Mouse (Mus musculus) adrenal gland (tissue): ENCODE data around the gene Tlr6.

ENCODE experiments used
- intact Hi-C: fragments of 180-260 bp; cut with DNase I; formaldehyde crosslinking; loops from one replicate; pipeline ENCODE4 v1.15.1; 2025
- microRNA-seq, 2 experiments: library from miRNA; unstranded; fragments of <30 nt; microRNA quantifications; one replicate each; pipeline ENCODE4; 2019

Gene Tlr6

GRCm38 (mm10) chr5:64932775-64933174, 27.1 kb downstream of the Tlr6 start:
- intact Hi-C loops: loop anchor here (10.0 kb wide), 1 partner anchor 48 kb away; no protein-coding TSS in a partner anchor

- intact Hi-C loops: loop anchor here (10.0 kb wide), 1 partner anchor 47 kb away; no protein-coding TSS in a partner anchor
These were observed 27.7 kb downstream of the Tlr6 start for GRCm38 (mm10) chr5:64932215-64932614.

GRCm38 (mm10) chr5:64922891-64923381, 37.0 kb downstream of the Tlr6 start:
- intact Hi-C loops: no loop called here

DNA sequence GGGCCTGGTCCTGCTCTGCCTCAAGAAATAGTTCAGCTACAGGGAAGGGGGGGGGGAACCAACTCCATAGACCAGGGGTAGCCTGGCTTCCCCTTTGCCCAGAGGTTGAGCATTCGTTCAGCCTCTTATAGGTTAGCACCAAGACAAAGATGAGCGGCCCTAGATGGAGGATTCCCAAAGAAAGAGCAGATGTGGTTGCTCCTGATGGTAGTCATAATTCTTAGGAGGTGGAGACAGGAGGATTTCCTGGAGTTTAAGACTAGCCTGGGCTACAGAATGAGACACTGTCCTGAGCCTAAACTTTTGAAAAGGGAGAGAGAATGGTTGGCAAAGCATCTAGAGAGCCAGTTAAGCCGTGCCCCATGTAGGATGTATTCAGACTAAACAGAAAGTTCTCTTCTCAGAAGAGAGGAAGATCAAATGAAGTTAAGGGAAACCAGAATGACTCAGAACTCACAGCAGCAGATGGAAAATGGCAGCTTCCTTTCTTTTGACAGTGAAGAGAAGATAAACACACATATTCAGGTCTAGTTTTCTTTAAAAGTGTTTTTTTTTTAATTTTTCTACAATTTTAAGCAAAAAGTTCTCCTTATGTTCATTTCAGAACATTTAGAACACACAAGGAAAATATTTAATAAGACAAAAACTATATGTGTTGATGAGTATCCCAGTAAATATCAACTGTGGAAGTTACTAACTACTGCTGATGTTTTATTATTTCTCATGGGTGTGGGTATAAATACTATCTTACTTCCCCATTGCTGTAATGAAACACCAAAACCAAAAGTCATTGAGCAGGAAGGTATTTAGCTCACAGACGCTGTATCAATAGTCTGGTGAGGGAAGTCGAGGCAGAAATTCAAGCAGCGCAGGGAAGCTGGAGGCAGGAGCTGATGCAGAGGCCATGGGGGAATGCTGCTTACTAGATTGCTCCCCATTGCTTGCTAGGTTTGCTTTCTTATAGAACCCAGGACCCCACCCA, 41.0 kb downstream of the Tlr6 start:
- intact Hi-C loops: no loop called here

DNA sequence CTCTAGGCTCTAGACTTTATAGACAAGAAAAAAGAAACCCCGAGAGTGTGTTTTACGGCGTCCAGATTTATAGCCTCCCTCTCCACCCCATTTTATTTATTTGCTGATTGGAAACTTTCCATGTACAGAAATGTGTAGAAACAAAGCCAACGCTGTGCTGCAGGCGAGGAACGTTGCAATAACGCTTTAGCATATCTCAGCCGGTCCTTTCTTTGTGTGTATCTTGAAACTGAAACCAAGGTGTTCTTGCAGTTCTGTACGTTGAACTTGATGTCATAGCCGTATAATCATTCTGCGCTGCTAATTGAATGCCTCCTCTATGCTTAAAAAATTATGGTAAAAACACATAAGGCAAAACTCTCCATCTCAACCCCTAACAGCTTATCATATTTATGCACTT, 42.2 kb downstream of the Tlr6 start:
- intact Hi-C loops: no loop called here

- intact Hi-C loops: no loop called here
These were observed 42.7 kb downstream of the Tlr6 start for GRCm38 (mm10) chr5:64917161-64917560.

GRCm38 (mm10) chr5:64908585-64909284, 51.2 kb downstream of the Tlr6 start:
- intact Hi-C loops: no loop called here

DNA sequence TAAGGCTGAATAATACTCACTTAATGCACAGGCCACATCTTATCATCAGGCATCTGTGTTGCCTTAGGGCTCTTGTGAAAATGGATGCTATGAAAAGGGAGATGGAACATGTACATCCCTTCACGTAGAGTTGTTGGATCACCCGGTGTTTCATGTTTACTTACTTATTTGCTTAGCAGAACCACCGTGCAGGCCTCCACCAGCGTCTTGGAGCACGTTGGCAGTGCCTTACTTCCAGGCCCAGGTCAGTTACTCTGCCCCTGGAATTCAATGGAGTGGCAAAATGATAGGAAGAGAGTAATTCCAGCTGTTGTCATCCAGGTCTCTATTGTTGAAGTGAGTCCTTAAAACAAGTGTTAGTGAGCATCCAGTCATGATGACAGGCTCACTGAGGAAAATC, 52.0 kb downstream of the Tlr6 start:
- intact Hi-C loops: no loop called here

GRCm38 (mm10) chr5:64905516-64906271, 54.2 kb downstream of the Tlr6 start:
- intact Hi-C loops: no loop called here

Small RNAs within 50 kb of the gene (microRNA-seq; reads per million reads assigned to microRNA genes)
- gene Mir574: 221 to 286 reads per million in 2 experiments
